Mouse (Mus musculus) stomach, postnatal 0 days (tissue): ENCODE measurements at regions not wholly inside any gene's neighbourhood (a gene's known extent, or its start where the extent isn't known, plus 50 kb on each side); places are given as distances from the start of the nearest gene placed in this dataset.

Experiments used
- CTCF ChIP-seq: IDR thresholded peaks from 2 replicates; pipeline ENCODE4 v1.5.1; 2016; ENCODE audit warnings: antibody characterized with exemption, low read depth, mild to moderate bottlenecking, moderate library complexity
- EP300 ChIP-seq: optimal IDR thresholded peaks from 2 replicates; pipeline ENCODE3; 2016; ENCODE audit warnings: antibody characterized with exemption

DNA sequence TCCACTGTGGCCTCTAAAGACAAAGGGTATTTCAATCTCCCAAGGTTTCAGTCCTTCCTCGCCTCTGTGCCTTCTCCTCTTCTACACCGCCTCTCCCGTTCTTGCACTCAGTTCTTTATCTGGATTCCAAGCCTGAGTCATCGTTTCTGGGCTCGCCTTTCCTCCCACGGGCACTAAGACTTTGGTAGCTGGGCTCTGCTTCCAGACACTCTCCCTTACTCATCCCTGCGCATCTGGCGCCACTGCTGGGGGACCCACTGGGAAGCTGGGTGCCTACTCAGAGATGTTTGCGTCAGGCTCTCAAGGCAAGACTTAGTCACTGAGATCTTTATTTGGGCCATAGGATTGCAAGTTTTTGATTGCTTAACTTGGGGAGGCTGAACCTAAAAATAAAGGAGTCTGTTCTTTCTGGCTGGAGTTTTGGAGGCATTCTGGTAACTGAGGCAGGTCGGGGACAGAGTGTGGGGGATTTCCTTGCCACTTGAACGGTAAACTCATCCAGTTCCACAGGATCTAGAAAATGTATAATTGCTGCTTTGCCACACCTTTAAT, 143.5 kb upstream of the Phyhipl start:
- TF ChIP-seq CTCF (no peak), EP300 (no peak)
